Mouse (Mus musculus): Measurements from ENCODE around the gene Lrrc32.
A peak's percentile ranks its signal among the peaks of the same experiment; 100 is the strongest.

The Lrrc32 gene

DNA sequence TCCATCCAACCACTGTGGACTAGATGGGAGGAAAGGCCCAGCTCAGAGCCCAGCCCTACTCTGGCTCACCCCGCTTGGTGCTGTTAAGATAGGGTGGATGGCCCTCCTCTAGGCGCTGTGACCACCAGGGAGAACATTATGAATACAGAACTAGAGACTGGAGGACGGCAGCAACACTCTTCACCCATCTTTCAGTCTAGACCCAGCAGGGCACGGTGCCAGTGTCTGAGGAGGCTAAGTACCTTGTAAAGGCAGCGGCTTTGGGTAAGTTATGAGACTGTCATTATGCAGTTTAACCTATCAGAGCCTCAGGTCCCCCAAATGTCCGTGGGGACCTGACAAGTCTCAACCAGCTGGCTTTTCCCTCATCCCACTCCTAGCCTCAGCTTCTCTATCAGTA is at the start of gene Lrrc32:
Gene Lrrc32 (plus strand): TSS at position 153 of the 400 bp plus-strand sequence.
- peak; percentile 68 for DNase-seq (ENCODE audit: low spot score)

DNA sequence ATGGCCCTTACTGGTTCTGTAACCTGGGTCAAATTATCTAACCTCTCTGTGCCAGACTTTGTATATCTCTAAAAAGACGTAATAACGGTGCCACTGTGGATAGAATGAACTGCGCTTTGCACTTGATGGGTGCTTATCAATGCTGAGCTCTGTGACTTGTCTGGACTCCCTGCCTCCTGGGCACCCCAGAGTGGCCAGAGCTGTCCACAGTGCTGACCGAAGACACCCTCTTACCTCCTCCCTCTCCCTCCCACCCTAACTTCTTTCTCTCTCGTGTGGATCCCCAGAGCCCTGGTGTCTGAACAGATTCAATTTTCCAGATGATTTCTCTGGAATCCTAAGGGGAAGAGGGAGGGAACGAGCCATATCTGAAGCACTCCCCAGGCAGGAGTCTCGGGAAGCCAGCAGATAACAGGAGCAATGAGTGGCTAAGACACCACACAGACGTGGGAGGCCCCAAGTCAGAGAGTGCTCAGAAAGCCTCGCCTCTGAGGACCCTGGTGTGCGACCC is 49.1 kb upstream of the Lrrc32 start, which contains the start of gene Gucy2d:
Gene Gucy2d (plus strand): TSS at position 461 of the 511 bp plus-strand sequence.
- DNase-seq (ENCODE audit: low spot score), result no peak

- no peak for DNase-seq (ENCODE audit: low spot score)
Measured at GRCm38 (mm10) chr7:98446873-98447272, 42.2 kb upstream of the Lrrc32 start.

DNA sequence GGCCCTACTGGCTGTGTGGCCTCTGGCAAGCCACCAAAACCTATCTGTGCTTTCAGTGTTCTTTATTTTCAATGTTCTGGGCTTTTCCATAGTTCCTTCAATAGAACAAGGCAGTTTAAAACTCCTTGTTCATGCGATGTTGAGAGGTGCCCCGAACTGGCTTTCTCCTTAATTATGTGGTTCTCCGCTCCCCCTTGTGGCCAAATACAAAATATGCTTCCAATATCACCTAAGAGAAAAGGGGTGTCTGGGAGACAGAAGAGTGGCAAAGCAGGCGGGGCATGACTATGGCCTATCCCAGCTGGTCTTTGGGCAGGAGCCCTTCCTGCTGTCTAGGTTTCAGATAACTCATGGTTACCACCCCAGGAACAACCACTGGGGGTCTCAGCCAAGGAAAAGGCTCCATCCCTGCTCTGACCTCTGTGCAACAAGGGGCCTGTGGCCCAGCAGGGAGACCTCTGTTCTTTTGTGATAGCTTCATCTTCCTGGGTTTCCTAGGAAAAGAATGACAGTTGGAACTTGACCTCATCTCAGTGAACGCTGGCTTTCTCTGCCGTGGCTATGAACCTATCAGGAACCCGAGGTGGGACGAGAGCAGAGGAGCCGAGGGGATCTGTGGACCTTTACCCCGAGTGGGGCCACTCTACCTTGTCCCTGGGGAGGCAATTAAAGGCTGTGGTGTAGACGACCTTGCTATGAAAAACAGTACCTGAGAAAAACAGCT is 41.3 kb upstream of the Lrrc32 start:
- no peak for DNase-seq (ENCODE audit: low spot score)

GRCm38 (mm10) chr7:98448309-98448630 is 40.8 kb upstream of the Lrrc32 start:
- DNase-seq (ENCODE audit: low spot score), result no peak

DNA sequence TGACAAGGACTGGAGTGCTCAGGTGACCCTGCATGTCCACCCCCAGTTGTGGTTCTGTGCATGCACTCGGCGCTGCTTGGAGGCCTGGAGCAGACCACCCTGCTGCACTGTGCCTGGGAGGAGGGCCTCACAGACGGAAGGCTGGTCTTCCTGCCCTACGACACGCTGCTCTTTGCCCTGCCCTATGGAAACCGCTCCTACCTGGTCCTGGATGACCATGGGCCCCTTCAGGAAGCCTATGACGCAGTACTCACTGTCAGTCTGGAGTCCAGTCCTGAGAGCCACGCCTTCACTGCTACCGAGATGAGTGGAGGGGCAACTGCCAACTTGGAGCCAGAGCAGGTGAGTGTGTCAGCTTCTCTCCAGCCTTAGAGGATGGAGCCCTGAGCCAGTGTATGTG is 39.4 kb upstream of the Lrrc32 start:
- no peak for DNase-seq (ENCODE audit: low spot score)

- no peak for DNase-seq (ENCODE audit: low spot score)
Measured at GRCm38 (mm10) chr7:98454397-98455120, 34.5 kb upstream of the Lrrc32 start.

DNA sequence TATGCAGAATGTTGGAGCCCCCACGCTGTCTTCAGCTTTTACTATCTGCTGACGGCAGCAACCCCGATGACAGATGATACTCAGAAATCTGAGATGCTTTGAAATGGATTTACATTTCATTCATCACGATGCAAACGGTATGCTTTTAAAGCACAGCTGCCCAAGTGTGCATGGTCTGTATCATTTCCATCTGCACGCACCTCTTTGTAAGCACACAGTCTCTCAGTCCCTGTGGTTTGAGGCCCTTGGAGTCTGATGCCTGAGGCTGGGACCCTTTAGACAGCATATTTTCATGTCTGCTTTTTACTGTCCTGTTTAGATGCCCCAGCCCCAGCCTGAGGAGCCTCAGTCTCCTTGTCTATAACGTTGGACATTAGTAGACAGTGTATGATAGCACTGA is 28.8 kb upstream of the Lrrc32 start:
- no peak for DNase-seq (ENCODE audit: low spot score)

- no peak for DNase-seq (ENCODE audit: low spot score)
Measured at GRCm38 (mm10) chr7:98469089-98469488, 20.0 kb upstream of the Lrrc32 start.

DNA sequence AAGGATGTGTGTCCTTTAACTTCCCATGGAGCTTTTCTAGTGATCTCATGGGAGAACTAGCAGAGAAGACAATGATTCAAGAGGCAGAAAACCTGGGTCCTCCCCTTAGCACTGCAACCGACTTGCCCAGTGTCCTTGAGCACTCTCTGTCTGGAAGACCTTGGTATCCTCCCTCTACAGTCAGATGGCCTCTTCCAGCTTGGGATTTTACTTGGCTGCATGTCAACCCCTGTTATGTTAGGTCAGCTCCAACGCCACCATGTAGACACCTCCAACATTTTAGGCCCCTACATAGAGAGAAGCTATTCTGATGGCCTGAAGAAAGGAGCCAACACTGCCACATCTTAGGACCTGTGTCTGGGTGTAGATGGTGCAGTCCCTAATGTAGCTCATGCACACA is 16.6 kb upstream of the Lrrc32 start:
- DNase-seq (ENCODE audit: low spot score), result no peak

- DNase-seq (ENCODE audit: low spot score), result no peak
Measured at GRCm38 (mm10) chr7:98474558-98474957, 14.5 kb upstream of the Lrrc32 start.

- no peak for DNase-seq (ENCODE audit: low spot score)
Measured at GRCm38 (mm10) chr7:98477153-98477552, 11.9 kb upstream of the Lrrc32 start.

GRCm38 (mm10) chr7:98480481-98480880 is 8.6 kb upstream of the Lrrc32 start:
- no peak for DNase-seq (ENCODE audit: low spot score)

- DNase-seq (ENCODE audit: low spot score), result peak; percentile 88
Measured at GRCm38 (mm10) chr7:98481066-98481734, 7.9 kb upstream of the Lrrc32 start.

DNA sequence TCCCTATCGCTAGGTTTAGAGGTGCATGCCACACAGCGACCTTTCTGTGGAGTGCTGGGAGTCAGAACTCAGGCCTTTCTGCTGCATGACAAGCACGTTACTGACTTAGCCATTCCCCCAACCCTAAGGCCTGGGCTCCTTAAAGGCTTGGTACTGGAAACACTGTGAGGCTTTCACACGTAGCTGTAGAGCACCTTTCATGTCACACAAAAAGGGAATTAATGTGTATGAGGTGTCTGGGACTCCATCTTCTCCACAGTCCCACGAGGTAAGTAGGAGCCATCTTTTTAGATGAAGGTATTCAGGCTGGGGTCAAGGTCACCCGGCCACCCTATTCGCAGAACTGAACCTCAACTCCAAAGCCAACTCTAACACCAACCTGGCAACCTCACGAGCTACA is 7.2 kb upstream of the Lrrc32 start:
- no peak for DNase-seq (ENCODE audit: low spot score)

- no peak for DNase-seq (ENCODE audit: low spot score)
Measured at GRCm38 (mm10) chr7:98482551-98483267, 6.4 kb upstream of the Lrrc32 start.

DNA sequence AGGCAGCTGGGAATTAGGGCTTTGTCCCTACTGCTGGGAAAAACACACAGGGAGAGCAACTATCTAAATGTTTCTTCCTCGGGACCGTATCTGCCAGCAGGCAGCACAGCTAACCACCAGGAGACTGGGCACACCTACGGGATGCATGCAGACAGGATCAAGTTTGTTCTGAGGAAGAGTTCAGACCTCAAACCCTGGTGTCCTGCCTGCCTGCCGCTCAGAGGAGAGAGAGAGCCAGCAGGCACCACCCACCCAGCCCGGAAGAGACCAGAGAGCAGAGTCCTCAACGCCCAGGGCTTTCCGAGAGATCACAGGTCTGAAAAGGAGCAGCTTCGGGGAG is 5.8 kb upstream of the Lrrc32 start:
- DNase-seq (ENCODE audit: low spot score), result no peak

- no peak for DNase-seq (ENCODE audit: low spot score)
Measured at GRCm38 (mm10) chr7:98484878-98485277, 4.2 kb upstream of the Lrrc32 start.

DNA sequence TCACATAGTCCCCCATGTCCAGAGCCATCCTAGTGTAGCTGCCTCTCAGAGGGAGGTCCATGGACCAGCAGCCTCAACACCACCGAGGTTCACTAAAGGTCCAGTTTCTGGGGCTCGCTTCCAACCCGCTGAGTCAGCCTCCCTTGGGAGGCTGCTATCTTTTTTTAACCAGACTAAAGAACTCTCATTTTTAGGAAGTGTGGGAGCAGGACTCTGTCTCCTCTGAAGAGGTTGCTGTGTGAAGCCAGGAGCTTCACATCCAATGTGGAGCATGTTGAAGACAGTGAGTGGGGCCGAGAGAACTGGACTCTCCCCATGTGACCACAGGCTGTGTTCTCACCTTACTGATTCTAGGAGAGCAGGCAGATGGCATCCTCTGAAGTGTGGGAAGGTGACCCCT is 3.6 kb upstream of the Lrrc32 start:
- no peak for DNase-seq (ENCODE audit: low spot score)

GRCm38 (mm10) chr7:98486471-98486917 is 2.6 kb upstream of the Lrrc32 start:
- DNase-seq (ENCODE audit: low spot score), result no peak

DNA sequence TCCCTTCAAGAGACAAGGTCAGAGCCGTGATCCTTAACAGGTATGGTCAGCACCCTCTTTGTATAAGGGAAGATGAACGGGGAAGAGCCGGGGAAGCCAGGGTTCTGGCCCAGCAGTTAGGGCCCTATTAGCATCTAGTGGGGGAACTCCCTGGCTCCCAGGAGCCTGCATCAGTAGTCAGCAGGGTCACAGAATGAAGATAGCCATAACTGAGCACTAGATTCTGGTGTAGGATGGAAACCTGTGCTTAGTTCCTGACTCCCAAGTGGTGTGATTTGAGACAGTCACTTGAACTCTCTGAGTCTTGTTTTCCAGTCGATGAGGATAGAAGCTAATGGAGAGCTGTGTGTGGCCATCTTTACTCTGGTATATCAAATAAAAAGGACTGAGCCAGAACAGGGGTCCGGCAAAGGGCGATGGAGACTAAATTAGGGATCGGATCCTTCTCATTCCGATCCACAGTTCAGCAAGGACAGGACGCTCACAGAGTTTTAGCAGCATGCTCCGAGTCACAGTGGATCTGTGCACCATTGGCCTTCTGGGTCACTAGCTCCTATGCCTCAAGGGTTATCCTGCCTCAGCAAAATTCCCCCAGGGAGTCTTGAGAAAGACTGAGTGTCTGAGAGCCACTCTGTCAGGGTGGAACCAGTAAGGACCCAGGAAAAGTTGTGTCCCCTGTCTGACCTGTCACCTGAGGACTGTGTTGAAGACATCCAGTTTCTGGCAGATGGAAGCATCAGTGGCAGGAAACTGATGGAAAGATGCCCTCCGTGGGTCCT is 1.7 kb upstream of the Lrrc32 start:
- DNase-seq (ENCODE audit: low spot score), result no peak

Measured in testis, postnatal 10 days (tissue).